Mouse (Mus musculus): ENCODE measurements around the gene Tmem163. TPM values are rescaled to one million over a fixed set of nuclear protein-coding genes. Genes with fewer than 3 reads are reported as not detected.

The Tmem163 gene
- total RNA-seq, 1 experiment from 2014 or later = 0.82 TPM

DNA sequence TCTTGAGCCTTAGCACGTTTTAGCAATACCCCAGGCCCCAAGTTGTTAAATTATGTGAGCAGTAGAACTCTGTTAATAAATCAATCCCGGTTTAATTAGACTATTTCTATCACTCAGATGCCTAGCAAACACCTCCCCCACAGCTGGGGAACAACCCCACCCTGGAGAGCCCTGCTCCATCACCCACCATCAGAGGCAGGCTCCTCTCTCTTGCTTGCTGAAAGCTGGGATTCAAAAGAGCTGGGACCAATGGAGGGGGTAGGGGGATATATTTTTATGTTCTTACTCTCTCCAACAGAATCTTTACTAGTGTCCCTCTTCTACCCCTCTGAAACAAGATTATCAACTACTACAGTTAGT lies 122.9 kb downstream of the Tmem163 start:
- DNase-seq = no peak

DNA sequence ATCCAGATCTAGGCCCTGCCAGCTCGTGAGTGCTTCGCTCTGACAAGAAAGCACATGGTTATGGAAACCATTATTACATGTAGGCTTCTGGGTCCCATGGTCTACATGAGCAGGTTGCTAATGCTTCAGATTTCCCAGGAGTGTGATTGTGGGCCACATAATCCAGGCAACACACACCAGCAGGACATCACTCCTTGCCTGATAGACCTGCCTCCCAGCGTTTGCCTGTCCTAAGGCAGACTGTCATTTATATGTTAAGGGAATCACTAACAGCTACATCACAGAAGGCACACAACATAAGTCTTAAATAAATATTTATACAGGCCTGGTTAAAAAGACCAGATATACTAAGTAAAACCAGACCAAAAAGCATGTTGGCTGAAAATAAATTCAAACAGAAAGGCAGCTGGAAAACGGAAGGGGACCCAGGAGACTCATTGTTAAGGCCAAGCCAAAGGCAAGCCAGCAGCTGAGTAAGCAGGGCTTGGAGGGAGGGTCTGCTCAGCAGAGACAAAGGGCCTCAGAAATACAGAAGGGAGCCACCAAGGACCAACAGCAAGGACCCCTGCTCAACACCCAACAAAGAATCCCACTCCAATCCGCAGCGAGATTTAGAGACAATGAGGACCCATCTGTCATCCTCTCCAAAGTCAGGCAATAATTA lies 123.4 kb downstream of the Tmem163 start:
- DNase-seq = no peak

DNA sequence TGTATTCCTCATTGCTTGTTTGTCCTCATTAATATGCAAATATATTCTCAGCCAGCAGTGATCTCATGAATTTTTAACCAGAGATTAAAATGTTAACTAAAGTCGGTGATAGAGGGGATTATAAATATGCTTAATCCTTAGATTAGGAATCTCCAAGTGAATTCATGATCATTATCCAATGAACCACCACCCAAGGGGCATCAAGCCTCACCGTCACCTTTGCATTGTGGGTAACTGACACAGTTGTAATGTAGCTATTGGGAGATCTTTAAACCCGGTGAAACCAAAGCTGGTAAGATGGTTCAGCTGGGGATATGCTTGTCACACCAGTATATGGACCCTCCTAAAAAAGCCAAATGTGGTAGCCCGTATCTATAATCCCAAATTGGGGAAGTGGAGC lies 131.3 kb downstream of the Tmem163 start:
- no peak for DNase-seq

DNA sequence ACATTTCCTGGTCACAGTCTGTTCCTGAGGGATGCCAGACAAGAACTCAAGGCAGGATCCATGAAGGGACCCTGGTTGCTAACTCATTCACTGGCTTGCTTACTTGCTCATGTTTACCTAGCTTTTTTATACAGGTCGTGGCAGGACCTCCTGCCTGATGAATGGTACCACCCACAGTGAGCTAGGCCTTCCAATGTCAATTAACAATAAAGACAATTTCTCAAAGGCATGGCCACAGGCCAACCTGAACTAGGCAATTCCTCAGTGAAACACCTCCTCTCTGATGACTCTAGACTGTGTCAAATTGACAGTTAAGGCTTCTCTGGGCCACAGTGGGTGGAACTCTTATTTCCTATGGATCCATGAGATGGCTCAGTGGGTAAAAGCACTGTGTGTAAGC lies 136.6 kb downstream of the Tmem163 start:
- no peak for DNase-seq

DNA sequence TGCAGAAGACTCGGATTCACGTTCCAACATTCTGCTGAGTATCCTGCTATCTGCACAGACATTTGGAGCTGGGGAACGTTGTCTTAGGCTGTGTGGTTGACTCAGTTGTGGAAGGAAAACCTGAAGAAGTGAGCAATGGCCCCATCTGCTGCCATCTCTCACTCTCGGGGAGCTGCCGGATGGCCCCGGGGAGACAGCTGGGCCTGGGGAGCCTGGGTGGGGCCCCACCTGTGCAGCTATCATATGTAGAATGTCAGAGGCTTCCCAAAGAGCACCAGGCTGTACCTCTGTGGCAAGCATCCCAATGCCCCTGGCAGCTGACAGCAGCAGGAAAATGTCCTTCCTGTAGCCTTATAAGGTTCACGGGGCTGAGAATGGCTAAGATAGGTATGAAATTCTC lies 137.4 kb downstream of the Tmem163 start:
- DNase-seq = no peak

DNA sequence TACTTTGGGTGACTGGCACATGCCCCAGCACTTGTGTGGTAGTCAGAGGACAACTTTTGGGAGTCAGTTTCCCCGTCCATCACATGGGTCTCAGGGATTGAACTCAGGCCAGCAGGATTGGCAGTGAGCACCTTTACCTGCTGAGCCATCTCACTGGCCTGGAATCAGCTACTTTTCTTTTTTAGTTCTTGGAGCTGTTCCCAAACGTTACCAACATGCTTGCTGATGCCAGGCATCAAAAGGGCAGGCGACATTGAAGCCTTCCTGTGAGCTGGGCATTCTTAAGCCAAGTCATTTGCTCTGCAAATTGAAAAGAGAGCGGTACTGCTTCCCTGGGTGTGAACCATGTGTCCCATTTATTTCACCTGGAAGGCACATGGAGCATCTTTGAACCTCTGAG lies 137.8 kb downstream of the Tmem163 start:
- DNase-seq = no peak

DNA sequence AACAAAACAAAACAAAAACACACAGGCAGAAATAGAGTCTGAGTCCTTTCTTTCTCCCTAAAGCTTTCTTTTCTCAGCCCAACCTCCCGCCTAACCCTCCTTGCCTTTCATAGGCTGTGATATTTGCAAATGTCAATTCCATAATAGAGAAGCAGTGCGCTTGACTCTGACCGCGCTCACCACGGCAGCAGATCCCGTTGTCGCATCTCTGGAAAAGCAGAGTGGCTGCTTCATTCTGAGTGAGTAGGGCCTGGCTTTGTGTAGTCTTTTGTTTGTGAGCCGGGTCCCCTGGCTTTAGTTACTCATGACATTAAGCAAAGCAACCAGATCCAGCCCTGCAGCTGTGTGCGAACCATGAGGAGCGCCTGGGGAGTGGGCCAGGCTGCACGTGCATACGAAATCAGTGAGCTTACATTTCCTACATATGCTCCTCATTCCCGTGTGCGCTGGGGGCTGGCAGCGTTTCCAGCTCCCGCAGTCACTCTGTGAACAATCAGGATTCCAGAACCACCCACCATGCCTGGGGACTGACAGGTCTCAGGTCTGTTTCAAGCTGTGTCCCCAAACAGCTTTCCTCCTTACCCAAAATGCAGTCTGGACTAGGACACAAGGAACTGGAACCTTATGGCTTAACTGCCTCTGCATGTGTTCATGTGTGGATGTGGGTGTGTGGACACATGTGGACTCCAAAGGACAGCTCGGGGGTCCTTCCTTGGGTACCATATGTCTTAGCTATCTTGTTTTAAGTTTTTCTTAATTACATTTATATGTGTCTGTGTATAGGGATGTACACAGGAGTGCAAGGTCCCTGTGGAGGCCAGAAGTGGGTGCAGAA lies 141.9 kb downstream of the Tmem163 start:
- DNase-seq = no peak

DNA sequence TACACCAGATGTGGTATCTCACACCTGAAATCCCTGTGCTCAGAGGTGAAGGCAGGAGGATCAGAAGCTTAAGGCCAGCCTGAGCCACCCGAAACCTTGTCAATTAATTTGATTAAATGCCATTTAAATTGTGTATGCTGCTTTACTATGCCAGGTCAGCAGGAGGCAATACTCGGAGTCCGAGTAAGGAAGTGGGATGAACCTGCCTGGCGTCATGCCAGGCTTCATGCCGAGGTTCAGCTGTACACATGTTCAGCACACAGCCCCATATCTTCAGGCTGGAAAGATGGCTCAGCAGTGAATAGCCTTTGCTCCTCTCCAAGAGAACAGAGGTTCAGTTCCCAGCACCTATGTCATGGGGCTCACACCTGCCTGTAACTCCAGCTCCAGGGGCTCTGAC lies 142.9 kb downstream of the Tmem163 start:
- no peak for DNase-seq

DNA sequence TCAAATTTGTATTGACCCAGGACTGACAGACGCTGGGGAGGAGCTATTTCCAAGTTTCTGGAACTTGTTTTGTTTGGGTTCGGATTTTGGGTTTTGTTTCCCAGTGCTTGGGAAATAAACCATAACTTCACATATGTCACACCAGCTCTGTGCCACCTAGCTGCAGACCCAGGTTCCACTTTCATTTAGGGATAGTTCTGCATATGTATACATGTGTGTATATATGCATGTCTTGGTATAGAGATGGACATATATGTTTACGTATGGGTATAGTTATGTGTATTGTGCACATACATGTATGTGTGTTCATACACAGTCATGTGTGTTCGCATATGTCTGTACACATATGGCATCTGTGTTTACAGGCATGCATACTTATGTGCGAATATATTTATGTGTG lies 147.6 kb downstream of the Tmem163 start:
- DNase-seq = no peak

DNA sequence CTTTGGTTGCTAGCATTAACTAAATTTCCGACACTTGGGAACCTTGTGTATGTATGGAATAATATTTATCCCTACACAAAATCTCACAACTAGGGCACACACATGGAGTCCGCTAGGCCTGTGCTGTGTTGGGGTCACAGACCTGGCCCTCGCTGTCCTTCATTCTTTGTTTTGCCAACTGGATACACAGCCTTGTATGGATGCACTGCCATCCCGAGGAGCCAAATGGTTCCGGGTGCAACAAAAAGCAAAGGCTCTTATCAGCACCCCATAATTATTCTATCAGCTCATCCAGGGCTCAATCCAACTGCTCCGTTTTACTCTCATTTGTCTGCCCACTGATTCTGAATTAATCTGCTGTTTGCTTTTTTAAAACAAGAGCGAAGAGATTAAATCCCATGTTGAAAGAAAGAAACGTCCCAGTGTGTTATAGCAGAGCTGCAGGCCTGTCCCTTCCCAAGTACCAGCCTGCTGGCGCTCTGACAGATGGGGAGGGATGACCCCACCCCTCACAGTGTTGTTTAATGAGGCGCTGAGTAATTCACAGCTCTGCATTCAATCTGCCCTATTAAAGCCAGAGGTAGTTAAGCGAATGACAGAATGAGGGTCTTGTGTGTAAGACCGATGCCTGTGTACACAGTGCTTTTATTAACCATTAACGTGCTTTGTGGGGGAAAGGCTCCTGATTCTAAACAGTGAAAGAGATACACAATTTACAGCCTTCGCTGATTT lies 148.3 kb downstream of the Tmem163 start:
- no peak for DNase-seq

DNA sequence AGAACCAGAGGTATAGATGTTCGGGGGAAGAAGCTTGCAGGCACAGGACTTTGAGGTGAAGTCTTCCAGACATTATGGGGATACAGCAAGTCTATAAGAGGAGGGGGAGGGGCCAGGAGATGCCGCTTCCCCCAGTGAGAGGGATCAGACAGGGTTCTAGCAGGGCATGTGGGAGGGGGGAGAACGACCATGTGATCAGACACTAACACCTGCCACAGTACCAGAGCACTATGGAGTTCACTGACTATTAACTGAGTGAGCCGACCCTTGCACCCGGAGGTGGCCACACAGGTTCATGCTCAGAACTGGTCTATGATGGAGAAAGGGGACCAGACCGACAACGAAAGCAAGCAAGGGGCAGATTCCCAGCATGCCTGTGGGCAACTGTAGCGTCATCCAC lies 156.0 kb downstream of the Tmem163 start:
- no peak for DNase-seq

DNA sequence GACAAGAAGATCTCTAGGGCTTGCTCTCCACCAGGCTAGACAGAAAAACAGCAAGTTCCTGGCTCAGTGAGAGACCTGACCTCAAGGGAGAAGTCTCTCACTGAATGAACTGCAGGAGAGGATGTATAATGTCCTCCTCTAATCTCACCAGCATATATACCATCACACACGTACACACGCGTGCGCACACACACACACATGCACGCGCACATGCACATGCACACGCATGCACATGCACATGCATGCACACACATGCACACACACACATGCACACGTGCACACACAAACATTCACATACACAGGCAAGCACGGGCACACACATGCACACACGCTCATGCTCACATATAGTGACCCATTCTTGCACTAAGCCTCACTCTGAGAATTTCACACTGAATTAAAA lies 164.5 kb downstream of the Tmem163 start:
- DNase-seq = no peak

DNA sequence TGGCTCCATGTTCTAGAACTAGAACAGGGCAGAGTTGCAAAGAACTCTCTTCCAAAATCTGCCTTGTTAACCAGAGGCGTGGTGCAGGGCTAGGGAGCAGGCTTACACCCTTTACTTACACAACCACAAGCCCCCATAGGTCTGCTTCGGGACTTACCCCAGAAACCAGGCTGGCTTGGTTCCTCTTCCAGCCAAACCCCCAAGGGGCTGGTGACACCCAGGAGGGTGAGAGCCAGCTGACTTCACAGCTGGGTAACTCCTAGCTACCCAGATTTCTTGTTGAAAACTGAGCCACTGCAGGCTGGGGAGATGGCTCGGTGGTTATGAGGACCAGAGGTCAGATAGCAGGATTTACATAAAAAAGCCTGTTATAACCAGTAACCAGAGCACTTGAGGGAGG lies 164.9 kb downstream of the Tmem163 start:
- DNase-seq = peak; percentile 15

DNA sequence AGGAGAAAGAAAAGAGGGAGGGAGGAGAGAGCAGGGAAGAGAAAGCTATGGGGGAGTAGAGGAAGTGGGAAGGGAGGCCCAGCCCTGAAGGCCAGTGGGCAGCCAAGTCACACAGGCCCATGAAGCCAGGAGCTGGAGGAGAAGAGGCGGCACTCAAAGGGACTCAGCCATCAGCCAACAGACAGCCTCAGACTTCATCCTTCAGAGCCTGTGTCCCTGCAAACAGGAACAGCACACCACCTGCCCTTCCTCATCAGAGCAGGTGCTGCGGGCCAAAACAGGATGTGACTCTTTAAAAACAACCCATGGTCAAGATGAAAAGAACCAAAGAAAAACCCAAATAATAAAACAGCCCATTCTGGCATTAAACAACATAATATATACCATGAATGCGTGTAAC lies 165.7 kb downstream of the Tmem163 start:
- no peak for DNase-seq

DNA sequence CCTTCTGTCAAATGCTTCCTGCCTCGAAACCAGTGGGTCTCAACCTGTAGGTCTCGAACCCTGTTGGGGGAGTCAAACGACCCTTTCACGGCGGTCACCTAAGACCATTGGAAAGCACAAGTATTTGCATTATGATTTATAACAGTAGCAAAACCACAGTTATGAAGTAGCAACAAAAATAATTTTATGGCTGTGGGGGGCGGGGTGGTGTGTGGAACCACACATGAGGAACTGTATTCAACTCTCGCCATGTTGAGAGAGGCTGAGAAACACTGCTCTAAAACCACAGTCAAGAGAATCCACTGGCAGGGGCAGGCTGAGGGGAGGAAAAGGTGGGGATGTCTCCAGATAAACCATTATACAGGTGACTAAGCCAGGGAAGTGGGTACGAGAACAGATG lies 166.2 kb downstream of the Tmem163 start:
- no peak for DNase-seq

DNA sequence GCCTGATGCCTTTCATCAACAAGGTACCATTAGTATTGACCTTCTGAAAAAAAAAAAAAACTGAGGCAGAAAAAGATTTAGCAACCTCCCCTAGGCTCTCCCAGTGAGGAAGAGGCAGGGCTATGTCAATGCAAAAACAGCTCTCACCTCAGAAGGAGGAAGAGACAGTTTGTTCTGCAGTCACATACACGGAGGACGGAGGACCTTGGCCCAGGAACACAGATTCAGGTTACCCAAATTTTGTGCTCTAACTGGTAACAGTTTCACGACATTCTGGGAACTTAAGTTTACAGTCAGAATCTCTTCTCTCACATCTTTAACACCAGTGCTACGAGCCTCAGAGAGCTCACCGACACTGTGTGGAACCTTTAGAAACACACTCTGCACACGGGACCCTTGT lies 166.6 kb downstream of the Tmem163 start:
- DNase-seq = no peak

DNA sequence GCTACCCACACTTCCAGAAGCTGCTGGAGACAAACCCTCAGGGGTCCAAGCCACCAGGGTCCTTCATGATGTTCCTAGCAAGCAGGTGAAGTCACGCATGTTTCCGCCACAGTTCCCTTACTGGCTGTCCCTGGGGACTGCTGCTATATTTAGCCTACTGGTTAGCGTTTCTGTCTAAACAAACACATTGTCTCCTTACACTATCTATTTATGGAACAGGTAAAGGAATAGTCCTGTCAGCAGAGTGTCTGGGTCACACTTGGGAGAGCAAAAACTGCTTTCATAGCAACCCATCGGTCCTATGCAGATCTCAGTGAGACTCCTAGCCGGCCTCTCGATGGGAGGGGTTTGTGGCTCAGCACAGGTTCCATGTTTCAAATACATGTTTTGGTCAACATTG lies 168.0 kb downstream of the Tmem163 start:
- no peak for DNase-seq

DNA sequence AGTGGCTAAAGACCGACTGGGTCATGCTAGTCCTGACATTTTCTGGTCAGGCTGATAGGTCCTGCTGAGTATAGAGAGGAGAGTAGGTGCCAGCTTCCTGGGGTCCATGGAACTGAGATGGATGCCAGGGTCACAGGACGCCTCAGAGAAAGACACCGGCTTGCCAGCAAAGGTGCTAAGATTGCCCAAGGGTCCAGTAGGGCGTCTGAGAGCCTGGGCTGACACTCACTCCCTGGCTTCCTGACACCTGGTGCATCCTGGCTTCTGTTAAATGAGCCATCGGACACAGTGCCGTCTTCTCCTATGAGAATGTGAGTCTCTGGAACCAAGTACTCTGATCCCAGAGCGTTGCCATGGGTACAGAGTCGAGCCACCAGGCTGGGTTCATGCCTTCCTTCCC lies 170.4 kb downstream of the Tmem163 start:
- no peak for DNase-seq

DNA sequence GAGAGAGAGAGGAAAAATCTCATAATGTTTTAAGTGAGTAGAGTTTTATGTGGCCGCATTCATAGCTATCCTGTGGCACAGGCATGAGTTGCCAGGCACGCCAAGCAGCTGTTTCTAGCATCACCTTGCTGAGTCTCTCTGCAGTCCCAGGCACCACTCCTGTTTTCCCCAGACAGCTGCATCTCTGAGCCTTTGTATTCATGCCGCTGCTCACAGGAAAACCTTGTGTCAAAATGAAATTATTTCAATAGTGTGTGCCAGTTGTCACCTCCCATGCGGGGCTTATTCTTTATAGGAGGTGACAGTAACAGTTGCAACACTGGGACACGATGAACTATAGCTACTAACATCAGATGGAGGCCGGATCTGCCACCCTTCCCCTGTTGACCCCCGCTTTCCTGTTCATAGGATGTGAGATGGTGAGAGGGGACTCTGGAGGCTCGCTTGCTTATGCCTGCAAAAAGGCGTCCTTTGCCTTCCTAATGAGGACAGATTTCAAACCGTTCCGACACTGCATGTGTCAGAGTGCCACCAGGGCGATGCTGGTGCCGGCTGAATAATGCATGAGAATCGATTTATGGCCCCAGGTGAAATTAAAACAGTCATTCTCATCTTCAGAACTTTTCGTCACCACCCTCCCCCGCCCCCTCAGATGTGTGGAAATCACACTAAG lies 171.1 kb downstream of the Tmem163 start:
- no peak for DNase-seq

DNA sequence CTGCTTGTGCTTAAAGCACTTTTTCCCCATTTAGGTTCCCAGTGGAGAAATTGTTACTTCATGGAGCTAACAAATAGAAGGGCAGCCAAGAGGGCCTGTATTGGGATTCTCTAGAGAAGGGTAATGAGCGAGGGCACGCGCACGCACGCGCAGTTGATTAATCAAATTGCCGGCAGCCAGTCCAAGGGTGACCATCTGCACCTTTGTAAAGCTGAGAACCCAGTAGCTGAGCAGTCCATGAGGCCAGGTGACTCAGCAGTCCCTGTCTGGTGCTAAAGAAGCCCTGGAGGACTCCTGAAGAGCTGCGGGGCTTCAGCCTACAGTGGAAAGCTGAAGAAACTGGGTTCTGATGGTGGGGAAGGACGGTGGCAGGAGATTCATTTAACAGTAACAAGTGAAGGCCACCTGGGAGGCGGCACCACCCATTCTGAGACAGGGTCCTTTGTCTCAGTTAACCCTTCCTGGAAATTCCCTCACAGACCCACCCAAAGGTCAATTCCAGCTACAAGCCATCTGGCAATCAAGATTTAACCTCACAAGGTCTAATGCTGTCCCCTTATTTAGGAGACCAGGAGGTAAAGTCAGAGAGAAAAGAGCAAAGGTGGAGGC lies 172.2 kb downstream of the Tmem163 start:
- DNase-seq = no peak

DNA sequence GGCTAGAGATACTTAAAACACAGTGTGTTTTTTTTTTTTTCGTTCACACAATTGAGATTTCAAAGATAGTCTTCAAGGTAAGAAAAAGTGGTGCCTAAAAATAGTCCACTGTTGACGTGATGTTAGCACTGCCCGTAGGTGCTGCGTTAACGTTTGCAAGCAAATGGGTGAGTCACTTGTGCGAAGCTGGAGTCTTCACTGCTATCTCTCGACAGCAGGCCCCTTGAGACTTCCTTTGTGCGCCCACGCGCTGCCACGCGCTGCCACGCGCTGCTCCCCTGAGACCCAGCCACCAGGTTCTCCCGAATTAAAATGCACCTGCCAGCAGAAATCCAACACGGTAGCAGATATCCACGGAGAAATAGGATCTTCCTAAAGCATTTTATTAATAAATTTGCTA lies 178.6 kb downstream of the Tmem163 start:
- DNase-seq = no peak

DNA sequence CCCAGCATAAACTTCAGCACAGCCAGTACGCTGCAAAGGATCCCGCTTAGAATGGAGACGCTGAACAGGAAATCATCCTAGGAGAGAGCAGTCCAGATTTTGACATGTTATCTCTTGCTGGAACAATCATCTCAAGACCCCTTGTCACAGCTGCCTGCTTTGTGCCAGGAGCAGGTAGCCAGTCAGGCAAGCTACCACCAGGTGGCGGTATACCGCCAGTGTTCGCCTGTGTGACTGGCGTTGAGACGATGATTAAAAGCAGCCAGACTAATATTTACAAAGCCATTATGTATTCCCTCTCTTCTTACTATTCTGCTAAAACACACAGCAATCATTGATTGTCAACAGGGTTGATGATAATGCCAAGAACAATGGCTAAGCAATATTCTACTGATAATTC lies 179.1 kb downstream of the Tmem163 start:
- DNase-seq = peak; percentile 88

Data from adrenal gland, postnatal 14 days (tissue).